Mouse (Mus musculus) adrenal gland, postnatal 4 days (tissue): Measurements from ENCODE around the gene Man2a2. TPM values are rescaled to one million over a fixed set of nuclear protein-coding genes. Genes with fewer than 3 reads are reported as not detected.

Experiments used
- DNase-seq, 2 experiments: peaks; one replicate each; pipeline ENCODE4 v3.0.0; 2021 to 2022; ENCODE audit warnings: low spot score in 2 of 2, mixed read lengths in 2 of 2
- total RNA-seq, 2 experiments: library from RNA; stranded (reverse); gene quantifications; 2 replicates each; pipeline ENCODE4 v1.2.3; 2021

The Man2a2 gene
- total RNA-seq, 2 experiments from 2014 or later, result 106 to 111 TPM

- no peak for DNase-seq
These were observed 2.2 kb upstream of the Man2a2 start for GRCm38 (mm10) chr7:80373352-80373751.

DNA sequence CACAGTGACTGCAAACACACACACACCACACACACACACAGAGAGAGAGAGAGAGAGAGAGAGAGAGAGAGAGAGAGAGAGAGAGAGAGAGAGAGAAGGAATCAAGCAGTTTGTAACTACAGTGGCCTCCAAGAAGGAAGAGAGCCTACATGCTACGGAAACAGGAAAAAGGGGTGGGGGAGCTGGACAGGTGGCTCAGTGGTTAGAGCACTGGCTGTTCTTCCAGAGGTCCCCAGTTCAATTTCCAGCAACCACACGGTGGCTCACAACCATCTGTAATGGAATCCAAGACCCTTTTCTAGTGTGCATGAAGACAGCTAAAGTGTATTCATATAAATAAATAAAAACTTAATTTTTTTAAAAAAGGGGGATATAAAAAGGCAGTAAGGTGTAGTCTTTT lies 1.5 kb upstream of the Man2a2 start:
- DNase-seq, result no peak

DNA sequence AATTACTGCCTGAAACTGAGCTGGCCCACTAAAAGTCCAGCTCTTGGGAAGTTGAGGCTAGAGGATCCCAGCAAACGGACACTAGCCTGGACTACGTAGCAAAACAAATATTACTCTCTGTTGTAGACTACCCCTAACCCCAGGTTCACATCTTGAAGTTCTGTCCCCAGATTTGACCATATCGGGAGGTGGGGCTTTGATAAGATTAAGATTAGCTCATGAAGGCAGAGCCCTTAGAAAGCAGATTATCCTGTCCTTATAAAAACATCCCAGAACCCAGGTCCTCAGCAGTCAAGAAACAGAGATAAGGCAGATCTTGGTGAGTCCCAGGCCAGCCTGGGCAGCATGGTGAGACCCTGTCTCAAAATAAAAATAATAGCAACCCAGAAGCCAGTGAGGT lies 991 bp upstream of the Man2a2 start:
- DNase-seq, result no peak

GRCm38 (mm10) chr7:80370649-80371040 lies 530 bp downstream of the Man2a2 start:
- DNase-seq, result peak; percentile 32 to 50

- no peak for DNase-seq
These were observed 1.2 kb downstream of the Man2a2 start for GRCm38 (mm10) chr7:80369967-80370431.

- DNase-seq, result no peak
These were observed 1.7 kb downstream of the Man2a2 start for GRCm38 (mm10) chr7:80369461-80369860.

- no peak for DNase-seq
These were observed 2.3 kb downstream of the Man2a2 start for GRCm38 (mm10) chr7:80368635-80369421.

DNA sequence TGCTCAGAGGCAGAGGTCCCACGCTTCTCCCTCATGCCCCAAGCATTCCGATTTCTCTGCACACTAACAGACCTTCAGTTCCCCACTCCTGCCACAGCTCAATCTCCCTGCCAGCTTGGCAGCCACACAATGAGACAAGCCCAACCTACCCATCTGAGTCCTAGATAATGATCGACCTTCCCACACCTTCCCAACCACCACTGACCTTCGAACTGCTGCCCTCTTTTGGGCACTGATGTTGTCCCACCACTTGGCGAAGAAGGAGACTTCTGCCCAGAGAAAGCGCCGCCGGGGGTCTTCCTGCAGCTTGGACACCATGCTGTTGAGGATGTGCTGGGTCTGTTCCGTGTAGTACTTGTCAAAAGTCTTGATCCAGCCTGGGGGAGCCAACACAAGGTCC lies 3.2 kb downstream of the Man2a2 start:
- DNase-seq, result no peak

DNA sequence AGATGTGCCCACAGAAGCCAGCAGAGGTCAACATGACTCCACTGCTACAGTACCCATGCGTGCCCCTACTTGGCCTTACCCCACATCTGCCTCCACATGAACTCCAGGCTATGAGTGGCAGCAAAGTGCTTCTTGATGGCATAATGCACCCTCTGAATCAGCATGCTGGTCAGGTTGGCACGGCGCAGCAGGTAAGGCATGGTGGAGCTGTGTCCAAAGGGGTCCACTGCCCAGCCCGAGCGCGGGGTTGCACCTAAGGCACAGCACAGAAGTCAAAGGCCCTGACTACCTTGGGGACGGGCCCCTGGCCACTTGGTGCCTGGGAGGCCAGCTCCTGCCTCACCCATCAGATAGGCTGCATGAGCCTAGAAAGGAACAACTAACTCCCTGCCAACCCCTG lies 3.9 kb downstream of the Man2a2 start:
- DNase-seq, result no peak

DNA sequence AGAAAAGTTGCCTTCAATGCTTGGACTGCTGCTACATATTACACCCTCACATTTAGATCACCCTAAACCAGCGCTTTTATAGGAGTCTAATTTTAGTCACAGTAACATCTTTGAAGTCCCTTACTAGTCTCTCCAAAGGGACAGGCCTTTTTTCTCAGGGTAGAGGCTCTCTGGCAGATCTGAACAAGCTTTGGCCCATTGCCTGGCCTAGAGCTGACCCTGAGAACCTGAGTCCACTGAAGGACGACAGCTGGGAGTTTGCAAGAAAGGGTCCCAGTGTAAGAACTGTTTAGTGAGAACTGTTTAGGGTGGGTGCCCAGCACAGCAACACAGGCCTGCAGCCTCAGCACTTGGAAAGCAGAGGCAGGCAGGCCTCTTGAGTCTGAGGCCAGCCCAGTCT lies 5.4 kb downstream of the Man2a2 start:
- no peak for DNase-seq

- no peak for DNase-seq
These were observed 10.7 kb downstream of the Man2a2 start for GRCm38 (mm10) chr7:80360435-80360834.

GRCm38 (mm10) chr7:80358039-80358438 lies 13.1 kb downstream of the Man2a2 start:
- DNase-seq, result no peak

DNA sequence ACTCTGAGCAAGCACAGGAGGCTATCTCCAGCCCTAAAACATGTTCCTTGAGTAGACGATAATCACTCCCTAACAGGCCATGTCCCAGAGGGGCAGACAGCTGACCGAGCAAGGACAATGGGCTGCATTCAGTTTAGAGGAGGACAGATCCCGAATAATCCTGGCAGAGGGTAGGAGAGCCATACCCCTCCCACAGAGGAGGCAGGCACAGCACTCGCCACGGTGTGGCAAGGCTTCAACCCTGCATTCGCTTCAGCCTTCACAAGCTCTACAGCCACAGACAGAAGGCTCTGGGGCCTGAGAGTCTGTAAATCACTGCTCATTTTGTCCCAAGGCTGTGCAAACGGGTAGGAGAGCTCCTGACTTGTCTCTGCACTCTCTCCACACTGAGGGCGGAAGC lies 14.0 kb downstream of the Man2a2 start:
- DNase-seq, result no peak

DNA sequence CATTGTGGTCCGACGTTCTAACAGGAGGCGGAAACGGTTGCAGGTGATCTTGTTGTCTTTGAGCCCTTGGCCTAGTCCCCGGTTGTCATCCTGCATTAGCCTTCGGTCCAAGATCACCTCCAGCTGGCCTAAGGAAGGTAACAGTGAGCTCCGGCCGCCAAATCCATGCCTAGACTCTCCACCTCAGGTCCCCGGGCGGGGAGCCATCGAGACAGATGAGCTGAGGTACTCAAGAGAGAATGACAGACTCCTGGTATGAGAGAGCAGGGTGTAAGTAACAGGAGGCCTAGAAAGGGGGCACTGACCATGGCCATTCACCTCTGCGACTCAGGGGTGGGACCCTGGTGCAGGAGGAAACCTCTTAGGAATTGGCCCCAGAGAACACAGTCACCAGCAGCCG lies 14.8 kb downstream of the Man2a2 start:
- DNase-seq, result no peak

DNA sequence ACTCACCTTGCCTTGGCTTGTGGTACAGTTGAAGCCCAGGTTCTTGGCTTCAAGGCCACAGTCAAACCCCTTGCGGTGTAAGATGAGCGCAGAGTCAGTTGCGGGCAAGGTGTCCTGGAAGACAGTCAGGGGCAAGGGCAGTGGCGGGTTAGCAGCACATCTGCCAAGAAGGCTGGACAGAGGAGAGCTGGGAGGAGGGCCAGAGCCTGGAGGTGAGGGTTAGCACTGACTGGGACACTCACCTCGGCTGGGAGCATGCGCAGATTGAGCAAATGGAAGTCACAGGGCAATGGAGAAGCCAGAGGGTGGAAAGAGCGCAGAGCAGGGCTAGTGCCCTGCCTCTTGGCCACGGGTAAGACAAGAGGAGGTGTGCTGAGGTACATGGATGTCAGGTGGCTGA lies 18.3 kb downstream of the Man2a2 start:
- no peak for DNase-seq

DNA sequence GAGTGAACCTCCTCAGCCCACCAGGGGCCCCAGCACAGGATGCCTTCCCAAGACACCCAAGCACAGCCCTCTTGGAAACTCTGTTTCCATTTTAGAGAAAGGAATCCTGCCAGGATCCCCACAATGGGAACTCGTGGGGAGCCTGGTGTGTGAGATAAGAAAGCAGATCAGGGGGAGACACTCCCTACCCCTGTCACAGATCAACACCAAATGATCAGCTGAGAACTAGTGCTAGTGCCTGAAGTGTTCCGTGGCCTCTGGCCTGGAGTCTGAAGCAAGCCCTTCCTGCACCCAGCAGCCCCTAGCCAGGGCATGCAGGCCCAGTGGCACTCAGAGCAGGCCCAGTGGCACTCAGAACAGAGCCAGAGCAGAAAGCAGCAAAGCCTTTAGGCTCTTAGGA lies 20.4 kb downstream of the Man2a2 start:
- DNase-seq, result no peak

- DNase-seq, result no peak
These were observed 23.2 kb downstream of the Man2a2 start for GRCm38 (mm10) chr7:80347670-80348586.

DNA sequence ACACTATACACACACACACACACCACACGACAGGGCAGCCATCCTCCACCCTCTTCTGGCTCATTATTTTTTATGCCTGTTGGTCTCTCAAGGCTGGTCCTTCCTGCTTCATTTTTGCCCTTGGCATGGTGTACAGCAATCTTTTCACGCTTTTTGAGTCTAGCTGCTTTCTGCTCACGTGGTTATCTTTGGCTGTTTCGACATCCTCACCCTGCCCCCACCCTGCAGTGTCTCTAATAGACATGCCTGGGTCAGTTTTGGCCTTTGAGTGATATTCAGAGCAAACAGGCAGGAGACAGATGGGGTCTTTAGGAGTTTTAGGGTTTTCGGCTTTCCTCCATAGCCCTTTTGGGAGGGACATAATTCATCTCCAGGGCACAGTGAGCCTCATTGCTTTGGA lies 24.3 kb downstream of the Man2a2 start:
- DNase-seq, result no peak

GRCm38 (mm10) chr7:80346173-80346572 lies 25.0 kb downstream of the Man2a2 start:
- DNase-seq, result no peak

- DNase-seq, result no peak
These were observed 27.7 kb downstream of the Man2a2 start for GRCm38 (mm10) chr7:80343270-80344018.

- peak; percentile 85 to 87 for DNase-seq
These were observed 28.3 kb downstream of the Man2a2 start, which contains the start of gene Hddc3 for GRCm38 (mm10) chr7:80342858-80343257. Gene Hddc3 (plus strand): TSS chr7:80343104.
